Mouse (Mus musculus) right cerebral cortex, adult 2 months (tissue): ENCODE data around the gene Vil1.
"Not testable (repeated sequence)": the region's sequence is repeated elsewhere in the genome, so short reads cannot be mapped to it uniquely, and the experiment has no call there.

Experiments used
- DNase-seq, 2 experiments: peaks; one replicate each; pipeline ENCODE4 v3.0.0; 2021 to 2022; ENCODE audit warnings: low spot score in 2 of 2

Vil1 gene

GRCm38 (mm10) chr1:74387386-74387988, 21.7 kb upstream of the Vil1 start:
- no peak for DNase-seq

GRCm38 (mm10) chr1:74388398-74388920, 20.7 kb upstream of the Vil1 start:
- no peak for DNase-seq

- no peak for DNase-seq
These were observed 19.3 kb upstream of the Vil1 start for GRCm38 (mm10) chr1:74389831-74390286.

GRCm38 (mm10) chr1:74390287-74390906, 18.8 kb upstream of the Vil1 start:
- no peak for DNase-seq

GRCm38 (mm10) chr1:74390924-74391748, 18.0 kb upstream of the Vil1 start, which contains the start of gene Ctdsp1:
Gene Ctdsp1 (plus strand): TSS chr1:74391509.
- peak; percentile 95 to 96 for DNase-seq

GRCm38 (mm10) chr1:74391844-74392441, 17.2 kb upstream of the Vil1 start:
- DNase-seq: no peak

GRCm38 (mm10) chr1:74392446-74392994, 16.7 kb upstream of the Vil1 start:
- DNase-seq: no peak

GRCm38 (mm10) chr1:74393010-74393409, 16.2 kb upstream of the Vil1 start:
- no peak for DNase-seq

- DNase-seq: no peak
These were observed 15.5 kb upstream of the Vil1 start for GRCm38 (mm10) chr1:74393697-74394096.

- DNase-seq: no peak
These were observed 14.9 kb upstream of the Vil1 start for GRCm38 (mm10) chr1:74394311-74394710.

- DNase-seq: no peak
These were observed 14.3 kb upstream of the Vil1 start for GRCm38 (mm10) chr1:74394858-74395257.

- no peak for DNase-seq
These were observed 13.9 kb upstream of the Vil1 start for GRCm38 (mm10) chr1:74395290-74395689.

GRCm38 (mm10) chr1:74396456-74397222, 12.5 kb upstream of the Vil1 start:
- not testable (repeated sequence) for DNase-seq

- DNase-seq: peak; percentile 79 to 86
These were observed 11.8 kb upstream of the Vil1 start for GRCm38 (mm10) chr1:74397268-74397918.

- DNase-seq: peak; percentile 67 to 70
These were observed 11.2 kb upstream of the Vil1 start for GRCm38 (mm10) chr1:74397919-74398451.

- DNase-seq: no peak
These were observed 8.6 kb upstream of the Vil1 start for GRCm38 (mm10) chr1:74400531-74400930.

- no peak for DNase-seq
These were observed 8.0 kb upstream of the Vil1 start for GRCm38 (mm10) chr1:74401015-74401702.

GRCm38 (mm10) chr1:74404206-74404605, 5.0 kb upstream of the Vil1 start:
- DNase-seq: no peak

GRCm38 (mm10) chr1:74411753-74412325, 2.7 kb downstream of the Vil1 start:
- DNase-seq: no peak
